Mouse (Mus musculus) neural tube, embryonic 11.5 days (tissue): ENCODE measurements around the gene Camta1. TPM values are rescaled to one million over a fixed set of nuclear protein-coding genes. Genes with fewer than 3 reads are reported as not detected.

Experiments
- ATAC-seq: fragments of 200-750 bp; cut with Nextera tagmentation; 2 replicates; pipeline ENCODE4 v1.8.0; 2017; ENCODE audit warnings: moderate number of reproducible peaks, mild to moderate bottlenecking, moderate TSS enrichment, moderate library complexity; ENCODE audit not compliant: insufficient read depth, low FRiP score, low TSS enrichment
- DNase-seq: peaks from one replicate; pipeline ENCODE4 v3.0.0-alpha.2; 2015; ENCODE audit warnings: low spot score
- H3K27ac ChIP-seq: fragments of 300-500 bp; sonication (generic); 2 replicates; pipeline ENCODE4 v1.5.1; 2014; ENCODE audit warnings: low read depth, mild to moderate bottlenecking, low read length
- H3K27me3 ChIP-seq: fragments of 300-500 bp; sonication (generic); 2 replicates; pipeline ENCODE4 v1.6.1; 2014; ENCODE audit warnings: mild to moderate bottlenecking, low read length, mixed read lengths; ENCODE audit not compliant: control insufficient read depth, insufficient read depth
- H3K36me3 ChIP-seq: fragments of 300-500 bp; sonication (generic); 2 replicates; pipeline ENCODE4 v1.6.1; 2014; ENCODE audit warnings: mild to moderate bottlenecking, low read length, moderate library complexity, mixed read lengths; ENCODE audit not compliant: control insufficient read depth, insufficient read depth
- H3K4me1 ChIP-seq: fragments of 300-500 bp; sonication (generic); 2 replicates; pipeline ENCODE4 v1.6.1; 2014; ENCODE audit warnings: low read length, mixed read lengths; ENCODE audit not compliant: control insufficient read depth, insufficient read depth
- H3K4me2 ChIP-seq: fragments of 300-500 bp; sonication (generic); 2 replicates; pipeline ENCODE4 v1.6.1; 2014; ENCODE audit warnings: low read depth, mild to moderate bottlenecking, moderate library complexity
- H3K4me3 ChIP-seq: fragments of 300-500 bp; sonication (generic); 2 replicates; pipeline ENCODE4 v1.5.1; 2014; ENCODE audit warnings: low read depth, low read length
- H3K9ac ChIP-seq: fragments of 300-500 bp; sonication (generic); 2 replicates; pipeline ENCODE4 v1.6.1; 2014; ENCODE audit warnings: mild to moderate bottlenecking, low read length
- H3K9me3 ChIP-seq: fragments of 300-500 bp; sonication (generic); 2 replicates; pipeline ENCODE4 v1.6.1; 2016; ENCODE audit warnings: low read length; ENCODE audit not compliant: control insufficient read depth
- WGBS: fragments of 180-500 bp; shearing (Covaris S2); extraction: QIAGEN DNeasy Blood & Tissue Kit; methylation state at CpG from one replicate; pipeline ENCODE4 v1.1.7; 2014; 5-methylcytosine and 5-hydroxymethylcytosine counted together
- polyA plus RNA-seq: library from polyadenylated mRNA; unstranded; fragments of >200 nt; fragmentation: Nextera tagmentation; extraction: Ambion mirVana; gene quantifications from 2 replicates; pipeline ENCODE4 v1.2.1, GENCODE M21; 2014

Gene Camta1
- polyA plus RNA-seq, 1 experiment from 2014 or later, result 131 TPM

GRCm38 (mm10) chr4:151496581-151496980 is 365.1 kb downstream of the Camta1 start:
- Histone ChIP-seq H3K4me1 (no peaks in the 10 kb centered on the region), H3K4me2 (no peak overlapping the region), H3K36me3 (no peaks in the 10 kb centered on the region), H3K9me3 (no peaks in the 10 kb centered on the region; the same call in 1 of the 2 replicates), H3K27me3 (no peaks in the 10 kb centered on the region), H3K27ac (no peak overlapping the region), H3K4me3 (no peak overlapping the region), H3K9ac (no peak overlapping the region)
- DNase-seq, result no peak
- WGBS, result 91% methylated on average over 5 of the region's 5 CpGs
- ATAC-seq, result no peak

DNA sequence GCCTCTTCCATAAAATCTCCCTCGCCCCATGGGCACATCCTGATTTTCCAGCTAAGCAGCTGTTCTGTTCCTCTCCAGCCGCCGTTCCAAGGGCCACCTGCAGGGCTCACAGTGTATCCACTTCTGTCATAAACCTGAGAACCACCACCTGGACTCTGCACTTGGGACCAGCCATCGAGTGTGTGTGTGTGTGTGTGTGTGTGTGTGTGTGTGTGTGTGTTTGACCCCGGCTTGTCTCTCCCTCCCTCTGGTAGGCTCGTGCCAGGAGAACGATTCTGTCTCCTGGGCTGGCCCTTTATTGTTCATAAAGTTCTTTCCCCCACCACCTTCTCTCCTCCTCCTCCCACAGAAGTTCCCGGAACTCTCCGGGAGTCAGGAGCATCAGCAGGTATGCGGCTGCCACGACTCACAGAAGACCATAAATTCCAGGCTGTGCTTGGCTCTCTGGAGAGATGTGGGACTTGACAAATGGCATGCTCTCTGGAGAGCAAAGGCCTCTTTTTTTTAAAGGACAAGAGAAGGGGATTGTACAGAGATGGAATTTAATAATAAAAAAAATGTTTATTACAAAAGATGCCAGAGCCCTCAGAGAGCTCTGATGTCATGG is 366.3 kb downstream of the Camta1 start:
- Histone ChIP-seq H3K9me3 (no peaks in the 10 kb centered on the region; the same call in 1 of the 2 replicates), H3K36me3 (no peaks in the 10 kb centered on the region), H3K4me2 (no peak overlapping the region), H3K4me1 (no peaks in the 10 kb centered on the region), H3K9ac (no peak overlapping the region), H3K27me3 (no peaks in the 10 kb centered on the region), H3K27ac (no peak overlapping the region), H3K4me3 (no peak overlapping the region)
- 47% methylated on average over 11 of the region's 11 CpGs for WGBS
- ATAC-seq (no peak), DNase-seq (no peak)

DNA sequence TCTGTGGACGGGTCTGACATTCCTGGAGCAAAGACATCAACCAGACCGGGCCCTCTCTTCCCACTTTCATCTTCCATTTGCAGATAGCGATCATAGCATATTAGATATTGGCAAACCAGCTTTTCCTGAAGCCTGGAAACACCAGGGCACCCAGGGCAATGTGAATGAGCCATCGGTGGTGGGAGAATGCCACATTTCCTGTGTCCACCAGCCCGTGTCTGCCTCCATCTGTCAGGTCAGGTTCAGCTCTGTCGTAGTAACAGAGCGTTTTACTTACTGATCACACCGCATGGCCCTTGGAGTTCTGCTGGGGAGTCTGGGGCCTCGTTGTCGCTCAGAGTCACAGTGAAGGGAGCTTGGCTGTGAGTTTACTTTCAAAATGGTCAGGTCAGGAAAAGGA is 368.9 kb downstream of the Camta1 start:
- 86% methylated on average over 10 of the region's 10 CpGs for WGBS
- Histone ChIP-seq H3K9me3 (no peaks in the 10 kb centered on the region), H3K4me1 (no peaks in the 10 kb centered on the region), H3K27ac (no peak overlapping the region), H3K4me2 (no peak overlapping the region), H3K36me3 (no peaks in the 10 kb centered on the region), H3K4me3 (no peak overlapping the region), H3K9ac (no peak overlapping the region), H3K27me3 (no peaks in the 10 kb centered on the region)
- ATAC-seq, result no peak
- DNase-seq, result no peak

GRCm38 (mm10) chr4:151483977-151484313 is 377.7 kb downstream of the Camta1 start:
- WGBS, result 61% methylated on average over 8 of the region's 8 CpGs
- Histone ChIP-seq H3K4me2 (no peak overlapping the region), H3K27me3 (no peaks in the 10 kb centered on the region), H3K4me3 (no peak overlapping the region), H3K9ac (no peak overlapping the region), H3K4me1 (no peaks in the 10 kb centered on the region), H3K9me3 (no peaks in the 10 kb centered on the region), H3K27ac (no peak overlapping the region), H3K36me3 (no peaks in the 10 kb centered on the region)
- ATAC-seq, result no peak
- no peak for DNase-seq

DNA sequence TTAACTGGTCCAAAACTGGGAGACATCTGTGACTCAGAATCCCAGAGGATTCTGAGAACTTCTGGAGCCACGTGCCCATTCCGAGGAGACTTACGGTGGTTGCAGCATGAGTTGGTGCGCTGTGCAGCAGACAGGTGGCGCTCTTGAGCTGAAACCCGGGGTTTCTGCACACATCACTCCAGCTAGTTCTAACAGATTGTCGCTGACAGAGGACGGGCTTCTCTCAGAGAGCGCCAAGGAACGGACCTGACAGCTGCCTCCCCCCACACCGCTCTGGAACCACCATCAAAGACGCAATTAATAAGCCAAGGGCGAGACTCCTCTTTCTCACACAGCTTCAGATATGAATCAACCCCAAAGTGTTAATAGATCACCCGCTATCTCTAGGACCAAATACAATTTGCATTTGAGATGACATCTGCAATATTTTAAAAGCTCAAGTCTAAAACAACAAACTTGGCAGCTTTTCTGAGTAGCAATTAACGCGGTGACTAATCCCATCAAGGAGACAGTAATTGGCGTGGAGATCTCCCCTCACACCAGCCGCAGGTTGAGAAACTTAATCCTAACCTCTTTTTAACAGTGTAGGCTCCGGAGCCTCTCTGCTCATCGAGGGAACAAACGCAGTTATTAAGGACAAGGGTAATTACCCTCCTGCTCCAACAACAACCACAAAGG is 378.2 kb downstream of the Camta1 start:
- Histone ChIP-seq H3K27ac (no peak overlapping the region), H3K4me2 (no peak overlapping the region)
- 17% methylated on average over 21 of the region's 21 CpGs for WGBS

GRCm38 (mm10) chr4:151480928-151481327 is 380.7 kb downstream of the Camta1 start:
- Histone ChIP-seq H3K36me3 (no peaks in the 10 kb centered on the region), H3K4me2 (no peak overlapping the region)

More for the DNA sequence above, 378.2 kb downstream of the Camta1 start:
- Histone ChIP-seq H3K4me3 (no peak overlapping the region), H3K4me1 (no peaks in the 10 kb centered on the region), H3K36me3 (no peaks in the 10 kb centered on the region), H3K9me3 (no peaks in the 10 kb centered on the region), H3K9ac (no peak overlapping the region), H3K27me3 (no peaks in the 10 kb centered on the region)
- ATAC-seq (no peak; the same call in 1 of the 2 replicates), DNase-seq (peak; percentile 80)

GRCm38 (mm10) chr4:151477950-151478349 is 383.7 kb downstream of the Camta1 start:
- H3K4me1 ChIP-seq, result 0 out of 2 replicates have a peak, but pooled peaks cover 6% of the 10 kb centered on the region
- no peaks in the 10 kb centered on the region for H3K36me3 ChIP-seq
- H3K27ac ChIP-seq, result no peak overlapping the region
- no peak overlapping the region for H3K4me3 ChIP-seq
- no peaks in the 10 kb centered on the region for H3K9me3 ChIP-seq
- no peaks in the 10 kb centered on the region for H3K27me3 ChIP-seq
- 90% methylated on average over 6 of the region's 6 CpGs for WGBS
- ATAC-seq, result no peak
- no peak for DNase-seq
- no peak overlapping the region for H3K9ac ChIP-seq
- H3K4me2 ChIP-seq, result no peak overlapping the region

More at GRCm38 (mm10) chr4:151480928-151481327, 380.7 kb downstream of the Camta1 start:
- Histone ChIP-seq H3K9me3 (no peaks in the 10 kb centered on the region), H3K4me3 (no peak overlapping the region), H3K27ac (no peak overlapping the region), H3K27me3 (no peaks in the 10 kb centered on the region), H3K4me1 (no peaks in the 10 kb centered on the region), H3K9ac (no peak overlapping the region)
- ATAC-seq (no peak), DNase-seq (no peak)
- 94% methylated on average over 3 of the region's 3 CpGs for WGBS

DNA sequence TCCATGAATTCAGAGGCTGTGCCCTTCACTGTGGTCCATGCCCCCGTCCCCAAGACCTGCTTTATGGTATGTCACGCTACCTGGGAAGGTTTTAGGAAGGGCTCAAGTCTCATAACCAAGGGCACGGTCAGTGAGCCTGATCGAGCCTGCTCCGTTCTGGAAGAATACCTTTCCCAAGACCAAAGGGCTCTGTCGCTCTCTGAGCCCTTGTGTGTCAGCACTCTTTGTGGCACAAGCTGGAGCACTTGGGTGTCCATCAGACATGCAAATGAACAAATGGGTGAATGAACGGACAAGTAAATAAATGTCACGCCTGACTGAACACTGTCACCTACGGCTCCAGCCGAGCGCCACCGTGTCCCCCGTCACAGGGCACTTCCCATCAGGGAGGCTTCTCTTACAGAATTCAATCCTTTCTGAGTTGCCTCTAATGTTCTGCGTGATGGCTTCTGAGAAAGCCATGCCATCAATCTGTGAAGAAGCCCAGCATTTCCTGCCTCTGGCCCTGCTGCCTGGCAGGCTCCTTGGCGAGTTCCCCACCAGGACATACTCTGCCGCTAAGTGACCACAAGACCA is 386.7 kb downstream of the Camta1 start:
- Histone ChIP-seq H3K9me3 (no peaks in the 10 kb centered on the region), H3K9ac (no peak overlapping the region), H3K36me3 (no peaks in the 10 kb centered on the region), H3K27ac (no peak overlapping the region), H3K4me3 (no peak overlapping the region), H3K4me2 (no peak overlapping the region), H3K4me1 (0 out of 2 replicates have a peak, but pooled peaks cover 6% of the 10 kb centered on the region), H3K27me3 (no peaks in the 10 kb centered on the region)
- WGBS, result 53% methylated on average over 16 of the region's 16 CpGs
- ATAC-seq, result no peak
- DNase-seq, result no peak

DNA sequence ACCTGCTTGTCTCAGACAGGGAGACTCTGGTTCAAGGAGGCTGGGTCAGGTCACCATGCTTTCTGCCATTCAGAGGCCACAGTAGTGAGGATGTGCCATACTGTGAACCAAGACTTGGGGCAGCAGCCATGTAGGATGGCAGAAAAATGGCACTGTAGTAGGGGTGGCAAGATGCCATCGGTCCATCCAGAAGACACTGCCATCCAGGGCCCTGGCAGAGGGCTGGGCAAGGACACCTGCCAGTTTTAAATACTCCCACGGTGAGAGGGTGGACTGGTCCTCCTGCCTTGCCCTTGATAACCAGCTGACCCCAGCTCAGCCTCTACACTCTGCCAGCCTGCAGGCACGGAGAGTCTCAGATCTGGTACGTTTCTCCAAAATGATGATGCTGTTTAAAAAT is 389.8 kb downstream of the Camta1 start:
- no peak overlapping the region for H3K27ac ChIP-seq
- ATAC-seq (no peak), DNase-seq (no peak)
- 0 out of 2 replicates have a peak, but pooled peaks cover 6% of the 10 kb centered on the region for H3K4me1 ChIP-seq
- no peaks in the 10 kb centered on the region for H3K36me3 ChIP-seq
- H3K9me3 ChIP-seq, result no peaks in the 10 kb centered on the region
- H3K4me2 ChIP-seq, result no peak overlapping the region
- H3K27me3 ChIP-seq, result no peaks in the 10 kb centered on the region
- H3K9ac ChIP-seq, result no peak overlapping the region
- WGBS, result 89% methylated on average over 4 of the region's 4 CpGs
- no peak overlapping the region for H3K4me3 ChIP-seq
